Mouse (Mus musculus) testis, adult 2 months (tissue): Measurements from ENCODE around the gene Apol7e. TPM values are rescaled to one million over a fixed set of nuclear protein-coding genes. Genes with fewer than 3 reads are reported as not detected.
"Not testable (repeated sequence)": the region's sequence is repeated elsewhere in the genome, so short reads cannot be mapped to it uniquely, and the experiment has no call there.

Experiments
- H3K27ac ChIP-seq: fragments of 200-500 bp; 2 replicates; pipeline ENCODE4 v1.5.1; 2012; ENCODE audit warnings: low read depth, low read length; ENCODE audit not compliant: control insufficient read depth, insufficient read depth
- H3K27me3 ChIP-seq: fragments of 200-500 bp; 2 replicates; pipeline ENCODE4 v1.6.1; 2012; ENCODE audit warnings: mild to moderate bottlenecking, low read length, moderate library complexity; ENCODE audit not compliant: control insufficient read depth, insufficient read depth
- H3K36me3 ChIP-seq: fragments of 200-500 bp; 2 replicates; pipeline ENCODE4 v1.6.1; 2012; ENCODE audit warnings: mild to moderate bottlenecking, low read length; ENCODE audit not compliant: control insufficient read depth, insufficient read depth
- H3K4me1 ChIP-seq: fragments of 200-500 bp; 2 replicates; pipeline ENCODE4 v1.6.1; 2012; ENCODE audit warnings: low read length; ENCODE audit not compliant: control insufficient read depth, insufficient read depth
- H3K4me3 ChIP-seq: fragments of 200-500 bp; 2 replicates; pipeline ENCODE4 v1.5.1; 2012; ENCODE audit warnings: low read depth, mild to moderate bottlenecking, low read length, moderate library complexity, mixed read lengths; ENCODE audit not compliant: control insufficient read depth
- CTCF ChIP-seq: fragments of 200-500 bp; IDR thresholded peaks from 2 replicates; pipeline ENCODE4 v1.5.1; 2012; ENCODE audit warnings: low read depth, mild to moderate bottlenecking, inconsistent platforms, low read length, moderate library complexity; ENCODE audit not compliant: control insufficient read depth, insufficient read depth, insufficient replicate concordance
- POLR2A ChIP-seq: fragments of 200-500 bp; IDR thresholded peaks from 2 replicates; pipeline ENCODE4 v1.6.1; 2012; ENCODE audit warnings: low read depth, mild to moderate bottlenecking, inconsistent platforms, low read length, moderate library complexity; ENCODE audit not compliant: control insufficient read depth
- polyA plus RNA-seq: library from polyadenylated mRNA; depleted of rRNA; stranded (reverse); fragments of >200 nt; gene quantifications from 2 replicates; pipeline ENCODE4 v1.2.3, GENCODE M21; 2012

The Apol7e gene
- polyA plus RNA-seq, 1 experiment: not detected

DNA sequence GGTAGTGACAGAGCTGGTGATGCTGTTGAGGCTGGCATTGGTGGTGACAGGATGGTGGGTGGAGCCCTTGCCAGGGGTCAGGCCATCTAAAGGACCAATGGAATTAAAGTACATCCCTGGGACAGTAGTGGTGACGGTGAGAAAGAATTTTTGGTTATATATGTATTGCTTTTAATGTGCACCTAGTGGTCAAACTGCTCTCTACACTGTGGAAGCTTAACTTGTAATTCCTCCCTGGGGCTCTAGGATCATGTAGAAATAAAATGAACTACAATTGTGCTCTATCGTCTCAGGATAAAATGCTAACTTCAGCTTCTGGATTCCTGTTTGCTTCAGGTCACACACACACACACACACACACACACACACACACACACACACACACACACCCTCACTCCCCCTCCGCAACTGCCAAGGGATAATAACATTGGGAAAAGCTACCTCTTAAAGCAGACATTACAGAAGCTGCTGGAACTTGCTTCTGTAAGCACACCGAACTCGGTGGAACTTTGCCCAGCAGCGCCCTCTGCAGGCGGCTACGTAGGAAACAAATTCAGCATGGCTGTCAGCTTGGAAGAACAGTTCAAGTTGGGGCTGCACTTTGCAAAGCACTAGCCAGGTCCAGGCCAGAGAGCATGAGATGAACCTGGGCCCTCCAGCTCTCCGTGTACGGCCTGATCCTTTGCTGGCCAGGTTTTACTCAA lies 25.7 kb downstream of the Apol7e start:
- H3K36me3 ChIP-seq, H3K4me3 ChIP-seq, H3K27ac ChIP-seq, H3K27me3 ChIP-seq, H3K4me1 ChIP-seq: not testable (repeated sequence)

DNA sequence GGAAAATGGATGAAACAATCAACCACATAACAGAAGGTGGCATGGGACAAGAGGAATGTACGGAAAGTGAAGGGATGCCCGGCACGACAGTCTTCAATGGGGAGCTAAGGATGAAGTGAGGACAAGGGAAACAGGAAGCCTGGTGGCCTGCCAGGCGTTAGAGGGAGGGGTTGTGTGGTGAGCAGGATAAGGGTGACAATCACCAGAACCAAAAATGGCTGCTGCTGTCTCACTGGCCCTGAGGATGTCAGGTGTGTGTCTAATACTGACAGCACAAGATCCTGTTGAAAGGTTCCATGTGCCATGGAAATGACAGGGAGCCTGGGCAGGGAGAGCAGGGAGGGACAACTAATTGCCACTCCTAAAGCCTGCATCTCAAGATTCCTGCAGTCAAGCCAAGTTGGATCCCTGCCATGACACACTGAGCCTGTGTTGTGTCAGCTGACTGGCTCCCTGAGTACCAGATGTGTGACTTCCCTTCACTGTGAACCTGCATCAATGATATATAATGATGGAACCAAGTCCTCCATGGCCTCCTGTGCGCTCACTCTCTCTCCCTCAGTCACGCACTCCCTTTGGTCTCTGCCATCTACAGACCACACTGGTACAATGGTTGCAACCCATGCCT lies 26.9 kb downstream of the Apol7e start:
- not testable (repeated sequence) for H3K27ac ChIP-seq, H3K27me3 ChIP-seq, H3K4me3 ChIP-seq, H3K36me3 ChIP-seq, H3K4me1 ChIP-seq

DNA sequence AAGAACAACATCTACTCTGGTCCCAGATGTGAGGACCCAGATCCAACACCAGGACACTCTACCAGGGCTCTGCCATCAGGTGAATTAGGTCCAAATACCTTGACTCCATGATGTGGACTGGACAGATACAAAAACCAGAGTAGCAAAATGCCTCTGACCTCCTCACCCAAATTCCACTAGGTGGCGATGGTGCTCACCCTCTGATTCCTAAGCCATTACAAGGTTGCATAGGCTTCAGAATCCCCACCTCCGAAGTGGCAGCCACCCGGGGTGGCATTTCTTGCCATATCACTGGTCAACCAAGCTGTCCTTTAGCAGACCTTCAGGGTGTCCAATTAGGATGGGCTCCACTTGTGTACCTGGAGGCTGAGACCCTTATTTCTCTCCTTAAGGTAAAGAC lies 28.5 kb downstream of the Apol7e start:
- not testable (repeated sequence) for H3K36me3 ChIP-seq, H3K27me3 ChIP-seq, H3K4me1 ChIP-seq, H3K27ac ChIP-seq, H3K4me3 ChIP-seq

DNA sequence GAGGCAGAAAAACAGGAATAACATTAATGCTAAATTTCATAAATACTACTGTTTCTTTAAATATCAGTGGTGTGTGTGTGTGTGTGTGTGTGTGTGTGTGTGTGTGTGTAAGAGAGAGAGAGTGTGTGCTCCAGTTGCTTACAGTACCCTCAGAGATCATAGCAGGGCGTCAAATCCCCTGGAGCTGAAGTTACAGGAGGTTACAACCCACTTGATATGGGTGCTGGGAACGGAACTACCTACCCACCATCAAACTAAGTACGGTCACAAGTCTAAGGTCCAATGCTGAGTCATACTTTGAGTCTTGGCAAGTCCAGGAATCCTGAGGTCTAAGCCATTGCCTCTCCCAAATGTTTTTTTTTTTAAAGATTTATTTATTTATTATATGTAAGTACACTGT lies 29.1 kb downstream of the Apol7e start:
- not testable (repeated sequence) for H3K4me1 ChIP-seq, H3K27ac ChIP-seq, H3K4me3 ChIP-seq, H3K27me3 ChIP-seq, H3K36me3 ChIP-seq

DNA sequence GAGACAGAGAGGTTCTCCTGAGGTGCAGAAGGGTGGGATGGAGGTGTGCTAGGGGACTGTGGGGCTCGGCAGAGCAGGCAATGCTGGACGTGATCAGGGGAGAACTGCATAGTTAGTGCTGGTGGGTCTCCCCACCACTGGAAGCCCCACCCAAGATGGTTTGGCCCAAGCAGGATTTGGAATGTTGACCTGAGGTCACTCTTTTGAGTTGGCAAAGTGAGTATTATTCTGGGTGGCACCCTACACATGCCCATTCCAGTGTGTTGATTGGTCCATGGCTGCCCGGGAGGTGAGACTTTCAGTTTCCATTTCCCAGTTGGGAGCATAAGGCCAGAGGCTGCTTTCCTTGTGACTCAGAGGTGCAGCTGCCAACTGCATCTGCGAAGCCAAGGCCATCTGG lies 30.1 kb downstream of the Apol7e start, which contains the start of gene Apol9b:
Gene Apol9b, plus strand, starts transcription at position 301 of the 400 bp plus-strand sequence.
- not testable (repeated sequence) for H3K4me3 ChIP-seq, H3K27me3 ChIP-seq, H3K4me1 ChIP-seq, H3K27ac ChIP-seq, H3K36me3 ChIP-seq

DNA sequence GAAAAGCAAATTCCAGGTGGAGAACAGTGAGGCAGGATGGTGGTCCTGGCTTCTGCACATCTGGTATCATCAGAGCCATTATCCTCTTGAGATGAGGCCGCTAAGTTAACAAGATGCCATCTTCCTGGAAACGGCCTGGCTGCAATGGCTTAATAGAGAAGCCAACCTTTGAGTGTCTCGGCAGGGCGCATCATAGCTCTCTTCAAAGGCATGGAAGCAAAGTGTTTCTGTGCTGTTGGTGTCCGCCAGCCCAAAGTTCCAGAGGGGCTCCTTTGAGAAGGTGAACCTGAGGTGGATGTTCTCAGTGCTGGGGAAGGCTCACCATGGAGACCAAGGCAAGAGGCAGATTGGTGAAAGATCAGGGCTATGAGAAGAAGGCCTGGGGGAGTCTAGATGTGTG lies 32.9 kb downstream of the Apol7e start:
- Histone ChIP-seq H3K36me3 (no peaks in the 10 kb centered on the region), H3K4me1 (no peaks in the 10 kb centered on the region), H3K27ac (no peak overlapping the region), H3K4me3 (no peak overlapping the region), H3K27me3 (no peaks in the 10 kb centered on the region)
- TF ChIP-seq POLR2A (no peak), CTCF (no peak)

DNA sequence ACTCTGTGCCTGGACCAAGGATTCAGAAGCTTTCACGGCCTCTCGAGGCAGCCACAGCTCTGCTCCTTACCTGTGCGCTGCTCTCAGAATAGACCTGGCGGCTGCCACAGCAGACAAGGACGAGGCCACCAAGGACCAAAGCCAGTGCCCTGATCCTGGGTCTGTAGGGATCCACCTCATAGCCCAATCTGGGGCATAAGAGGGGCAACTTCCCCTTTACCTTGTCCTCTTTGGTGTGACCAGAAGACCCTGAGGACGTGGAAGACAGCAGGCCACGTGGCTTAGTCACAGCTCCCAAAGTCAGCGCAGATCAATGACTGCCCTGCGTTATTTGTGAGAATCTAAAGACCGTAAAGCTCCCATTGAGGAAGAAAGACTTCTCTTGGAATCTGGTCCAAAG lies 34.2 kb downstream of the Apol7e start:
- H3K36me3 ChIP-seq, H3K27ac ChIP-seq, H3K27me3 ChIP-seq, H3K4me3 ChIP-seq, H3K4me1 ChIP-seq: not testable (repeated sequence)

DNA sequence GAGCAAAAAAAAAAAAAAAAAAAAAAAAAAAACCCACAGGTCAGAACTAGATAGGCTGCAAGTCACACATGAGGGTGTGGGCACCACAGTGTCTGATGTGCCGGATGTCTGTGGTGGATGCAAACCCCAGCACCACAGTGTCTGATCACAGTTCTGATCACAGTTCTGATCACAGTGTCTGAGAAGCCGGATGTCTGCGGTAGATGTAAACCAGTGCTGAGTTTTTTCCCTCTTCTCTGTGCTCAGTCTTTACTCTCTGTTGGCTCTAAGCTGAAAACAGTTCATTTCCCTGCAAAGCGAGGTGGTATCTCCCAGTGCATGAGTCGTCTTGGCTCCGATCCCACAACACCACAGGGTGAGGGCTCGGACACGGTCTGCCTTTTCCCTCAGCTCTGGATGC lies 34.7 kb downstream of the Apol7e start:
- not testable (repeated sequence) for H3K36me3 ChIP-seq, H3K4me3 ChIP-seq, H3K27ac ChIP-seq, H3K27me3 ChIP-seq, H3K4me1 ChIP-seq

DNA sequence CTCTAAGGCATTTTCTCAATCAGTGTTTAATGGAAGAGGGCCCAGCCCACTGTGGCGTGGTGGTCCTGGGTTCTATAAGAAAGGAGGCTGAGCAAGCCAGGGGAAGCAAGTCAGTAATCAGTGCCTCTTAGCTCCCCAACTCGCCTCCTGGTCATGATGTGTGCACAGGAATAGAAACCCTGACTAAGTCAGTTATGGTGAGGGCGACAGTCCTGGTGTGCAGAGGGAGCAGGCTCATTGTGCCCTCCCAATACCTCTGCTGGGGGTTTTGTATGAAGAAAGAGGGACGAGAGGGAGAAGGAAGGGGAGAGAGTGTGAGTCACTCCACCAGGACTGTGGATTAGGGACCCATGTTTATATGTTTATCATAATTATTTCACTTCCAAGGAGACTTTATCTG lies 35.2 kb downstream of the Apol7e start:
- not testable (repeated sequence) for H3K27me3 ChIP-seq, H3K4me3 ChIP-seq, H3K27ac ChIP-seq, H3K4me1 ChIP-seq, H3K36me3 ChIP-seq
